Mouse (Mus musculus): ENCODE measurements around the gene Errfi1. TPM values are rescaled to one million over a fixed set of nuclear protein-coding genes. Genes with fewer than 3 reads are reported as not detected.

Errfi1 gene
- polyA plus RNA-seq (2015; fragmentation: Nextera tagmentation; extraction: Ambion mirVana) = 16.3 and 16.6 TPM in 2 replicates

- Histone ChIP-seq H3K4me3 (replicated peaks; ENCODE audit: low read length) (peak within 1 kb of the TSS; percentile 84), H3K27ac (ENCODE audit: low read length) (no peak within 1 kb of the TSS), H3K4me1 (replicated peaks; ENCODE audit: control insufficient read depth, insufficient read depth, low read length) (peaks cover 9% of the 10 kb centered on the region), H3K27me3 (replicated peaks; ENCODE audit: control insufficient read depth, insufficient read depth, low read length) (0 out of 2 replicates have a peak, but pooled peaks cover 3% of the 10 kb centered on the region), H3K9me3 (ENCODE audit: control insufficient read depth, low read length) (no peaks in the 10 kb centered on the region), H3K9ac (replicated peaks; ENCODE audit: low read depth, low read length) (peak within 1 kb of the TSS; percentile 54), H3K4me2 (ENCODE audit: low read length) (peak within 1 kb of the TSS; percentile 84), H3K36me3 (ENCODE audit: control insufficient read depth, insufficient read depth) (no peaks in the 10 kb centered on the region)
- no peak for ATAC-seq
- 56% methylated on average over 13 of the region's 13 CpGs for WGBS
Measured at GRCm38 (mm10) chr4:150853680-150854461, at the start of gene Errfi1. Gene Errfi1 (plus strand): TSS chr4:150853919.

GRCm38 (mm10) chr4:150804204-150804603, 49.5 kb upstream of the Errfi1 start:
- H3K9me3 ChIP-seq (ENCODE audit: control insufficient read depth, low read length) = no peaks in the 10 kb centered on the region
- ATAC-seq = no peak
- H3K4me2 ChIP-seq (ENCODE audit: low read length) = no peak overlapping the region
- H3K27ac ChIP-seq (ENCODE audit: low read length) = no peak overlapping the region
- H3K27me3 ChIP-seq (replicated peaks; ENCODE audit: control insufficient read depth, insufficient read depth, low read length) = no peaks in the 10 kb centered on the region
- WGBS = 78% methylated on average over 6 of the region's 6 CpGs
- no peaks in the 10 kb centered on the region for H3K36me3 ChIP-seq (ENCODE audit: control insufficient read depth, insufficient read depth)
- H3K4me1 ChIP-seq (replicated peaks; ENCODE audit: control insufficient read depth, insufficient read depth, low read length) = no peaks in the 10 kb centered on the region
- no peak overlapping the region for H3K9ac ChIP-seq (replicated peaks; ENCODE audit: low read depth, low read length)
- H3K4me3 ChIP-seq (replicated peaks; ENCODE audit: low read length) = no peak overlapping the region

GRCm38 (mm10) chr4:150807727-150808470, 45.8 kb upstream of the Errfi1 start:
- ATAC-seq = no peak
- H3K9me3 ChIP-seq (ENCODE audit: control insufficient read depth, low read length) = no peaks in the 10 kb centered on the region
- no peaks in the 10 kb centered on the region for H3K27me3 ChIP-seq (replicated peaks; ENCODE audit: control insufficient read depth, insufficient read depth, low read length)
- H3K4me2 ChIP-seq (ENCODE audit: low read length) = no peak overlapping the region
- no peak overlapping the region for H3K4me3 ChIP-seq (replicated peaks; ENCODE audit: low read length)
- H3K4me1 ChIP-seq (replicated peaks; ENCODE audit: control insufficient read depth, insufficient read depth, low read length) = no peaks in the 10 kb centered on the region
- no peak overlapping the region for H3K27ac ChIP-seq (ENCODE audit: low read length)
- WGBS = 85% methylated on average over 20 of the region's 20 CpGs
- no peaks in the 10 kb centered on the region for H3K36me3 ChIP-seq (ENCODE audit: control insufficient read depth, insufficient read depth)
- no peak overlapping the region for H3K9ac ChIP-seq (replicated peaks; ENCODE audit: low read depth, low read length)

GRCm38 (mm10) chr4:150808471-150808847, 45.3 kb upstream of the Errfi1 start:
- WGBS = 77% methylated on average over 12 of the region's 12 CpGs
- H3K4me2 ChIP-seq (ENCODE audit: low read length) = no peak overlapping the region
- no peak for ATAC-seq

GRCm38 (mm10) chr4:150809323-150809722, 44.4 kb upstream of the Errfi1 start:
- 76% methylated on average over 9 of the region's 9 CpGs for WGBS
- H3K36me3 ChIP-seq (ENCODE audit: control insufficient read depth, insufficient read depth) = no peaks in the 10 kb centered on the region
- H3K4me2 ChIP-seq (ENCODE audit: low read length) = no peak overlapping the region
- no peaks in the 10 kb centered on the region for H3K4me1 ChIP-seq (replicated peaks; ENCODE audit: control insufficient read depth, insufficient read depth, low read length)
- no peaks in the 10 kb centered on the region for H3K9me3 ChIP-seq (ENCODE audit: control insufficient read depth, low read length)
- no peak overlapping the region for H3K4me3 ChIP-seq (replicated peaks; ENCODE audit: low read length)
- no peaks in the 10 kb centered on the region for H3K27me3 ChIP-seq (replicated peaks; ENCODE audit: control insufficient read depth, insufficient read depth, low read length)
- H3K27ac ChIP-seq (ENCODE audit: low read length) = no peak overlapping the region
- no peak for ATAC-seq
- H3K9ac ChIP-seq (replicated peaks; ENCODE audit: low read depth, low read length) = no peak overlapping the region

More at GRCm38 (mm10) chr4:150808471-150808847, 45.3 kb upstream of the Errfi1 start:
- H3K27me3 ChIP-seq (replicated peaks; ENCODE audit: control insufficient read depth, insufficient read depth, low read length) = no peaks in the 10 kb centered on the region
- no peaks in the 10 kb centered on the region for H3K4me1 ChIP-seq (replicated peaks; ENCODE audit: control insufficient read depth, insufficient read depth, low read length)
- no peak overlapping the region for H3K27ac ChIP-seq (ENCODE audit: low read length)
- H3K36me3 ChIP-seq (ENCODE audit: control insufficient read depth, insufficient read depth) = no peaks in the 10 kb centered on the region
- H3K4me3 ChIP-seq (replicated peaks; ENCODE audit: low read length) = no peak overlapping the region
- no peaks in the 10 kb centered on the region for H3K9me3 ChIP-seq (ENCODE audit: control insufficient read depth, low read length)
- H3K9ac ChIP-seq (replicated peaks; ENCODE audit: low read depth, low read length) = no peak overlapping the region

- 94% methylated on average over 4 of the region's 4 CpGs for WGBS
- Histone ChIP-seq H3K36me3 (ENCODE audit: control insufficient read depth, insufficient read depth) (no peaks in the 10 kb centered on the region), H3K27ac (ENCODE audit: low read length) (no peak overlapping the region), H3K4me3 (replicated peaks; ENCODE audit: low read length) (no peak overlapping the region), H3K9me3 (ENCODE audit: control insufficient read depth, low read length) (no peaks in the 10 kb centered on the region), H3K27me3 (replicated peaks; ENCODE audit: control insufficient read depth, insufficient read depth, low read length) (no peaks in the 10 kb centered on the region), H3K4me1 (replicated peaks; ENCODE audit: control insufficient read depth, insufficient read depth, low read length) (no peaks in the 10 kb centered on the region), H3K9ac (replicated peaks; ENCODE audit: low read depth, low read length) (no peak overlapping the region), H3K4me2 (ENCODE audit: low read length) (no peak overlapping the region)
- no peak for ATAC-seq
Measured at GRCm38 (mm10) chr4:150815144-150815543, 38.6 kb upstream of the Errfi1 start.

GRCm38 (mm10) chr4:150816414-150816951, 37.2 kb upstream of the Errfi1 start:
- no peaks in the 10 kb centered on the region for H3K36me3 ChIP-seq (ENCODE audit: control insufficient read depth, insufficient read depth)
- H3K9me3 ChIP-seq (ENCODE audit: control insufficient read depth, low read length) = no peaks in the 10 kb centered on the region
- no peak overlapping the region for H3K4me3 ChIP-seq (replicated peaks; ENCODE audit: low read length)
- no peaks in the 10 kb centered on the region for H3K4me1 ChIP-seq (replicated peaks; ENCODE audit: control insufficient read depth, insufficient read depth, low read length)
- H3K27me3 ChIP-seq (replicated peaks; ENCODE audit: control insufficient read depth, insufficient read depth, low read length) = no peaks in the 10 kb centered on the region
- no peak overlapping the region for H3K27ac ChIP-seq (ENCODE audit: low read length)
- WGBS = 83% methylated on average over 13 of the region's 13 CpGs
- H3K4me2 ChIP-seq (ENCODE audit: low read length) = no peak overlapping the region
- ATAC-seq = no peak
- H3K9ac ChIP-seq (replicated peaks; ENCODE audit: low read depth, low read length) = no peak overlapping the region

GRCm38 (mm10) chr4:150819126-150819910, 34.4 kb upstream of the Errfi1 start:
- 67% methylated on average over 12 of the region's 12 CpGs for WGBS
- Histone ChIP-seq H3K4me1 (replicated peaks; ENCODE audit: control insufficient read depth, insufficient read depth, low read length) (no peaks in the 10 kb centered on the region), H3K4me3 (replicated peaks; ENCODE audit: low read length) (no peak overlapping the region), H3K4me2 (ENCODE audit: low read length) (no peak overlapping the region), H3K27ac (ENCODE audit: low read length) (no peak overlapping the region), H3K27me3 (replicated peaks; ENCODE audit: control insufficient read depth, insufficient read depth, low read length) (no peaks in the 10 kb centered on the region), H3K9ac (replicated peaks; ENCODE audit: low read depth, low read length) (no peak overlapping the region), H3K36me3 (ENCODE audit: control insufficient read depth, insufficient read depth) (no peaks in the 10 kb centered on the region), H3K9me3 (ENCODE audit: control insufficient read depth, low read length) (no peaks in the 10 kb centered on the region)
- ATAC-seq = no peak

GRCm38 (mm10) chr4:150821381-150821780, 32.3 kb upstream of the Errfi1 start:
- H3K27ac ChIP-seq (ENCODE audit: low read length) = no peak overlapping the region
- H3K4me2 ChIP-seq (ENCODE audit: low read length) = no peak overlapping the region
- H3K4me3 ChIP-seq (replicated peaks; ENCODE audit: low read length) = no peak overlapping the region
- no peak for ATAC-seq
- WGBS = 65% methylated on average over 8 of the region's 8 CpGs
- H3K9ac ChIP-seq (replicated peaks; ENCODE audit: low read depth, low read length) = no peak overlapping the region
- no peaks in the 10 kb centered on the region for H3K4me1 ChIP-seq (replicated peaks; ENCODE audit: control insufficient read depth, insufficient read depth, low read length)
- no peaks in the 10 kb centered on the region for H3K9me3 ChIP-seq (ENCODE audit: control insufficient read depth, low read length)
- H3K27me3 ChIP-seq (replicated peaks; ENCODE audit: control insufficient read depth, insufficient read depth, low read length) = no peaks in the 10 kb centered on the region
- no peaks in the 10 kb centered on the region for H3K36me3 ChIP-seq (ENCODE audit: control insufficient read depth, insufficient read depth)

All from forebrain, embryonic 16.5 days (tissue).